Mouse (Mus musculus) MEL (cell line): ENCODE measurements around the gene Cyp21a1. TPM values are rescaled to one million over a fixed set of nuclear protein-coding genes. Genes with fewer than 3 reads are reported as not detected.
A peak's percentile ranks its signal among the peaks of the same experiment; 100 is the strongest.

ENCODE experiments used
- DNase-seq: peaks from one replicate; pipeline ENCODE4 v3.0.0; 2011; ENCODE audit warnings: low read depth, low spot score
- H3K27ac ChIP-seq: 2 replicates; pipeline ENCODE4 v1.5.1; 2012; ENCODE audit warnings: low read depth, mild to moderate bottlenecking, control low read depth, low read length, moderate library complexity; ENCODE audit not compliant: control insufficient read depth
- H3K27me3 ChIP-seq, 2 experiments: fragments of 150-350 bp in 1 of 2; sonication (generic) in 1 of 2; 2 replicates each; pipeline ENCODE4 v1.6.1; 2012; ENCODE audit warnings: low read length in 2 of 2, mild to moderate bottlenecking in 2 of 2, improper control_type of control experiment in 1 of 2, moderate library complexity in 1 of 2; ENCODE audit not compliant: insufficient read depth in 2 of 2, control insufficient read depth in 1 of 2
- H3K36me3 ChIP-seq, 2 experiments: 2 replicates each; pipeline ENCODE4 v1.6.1; 2012 to 2014; ENCODE audit warnings: low read length in 2 of 2, improper control_type of control experiment in 1 of 2, inconsistent platforms in 1 of 2, mild to moderate bottlenecking in 1 of 2; ENCODE audit not compliant: insufficient read depth in 2 of 2, control insufficient read depth in 1 of 2
- H3K4me1 ChIP-seq, 2 experiments: fragments of 150-350 bp in 1 of 2; sonication (generic) in 1 of 2; 2 replicates each; pipeline ENCODE4 v1.6.1; 2012; ENCODE audit warnings: low read length in 2 of 2, improper control_type of control experiment in 1 of 2, mild to moderate bottlenecking in 1 of 2; ENCODE audit not compliant: insufficient read depth in 2 of 2, control insufficient read depth in 1 of 2
- H3K4me3 ChIP-seq, 2 experiments: fragments of 150-350 bp in 1 of 2; sonication (generic) in 1 of 2; 2 replicates each; pipeline ENCODE4 v1.5.1; 2012; ENCODE audit warnings: low read depth in 2 of 2, low read length in 2 of 2, mild to moderate bottlenecking in 2 of 2, moderate library complexity in 2 of 2, control low read depth in 1 of 2, improper control_type of control experiment in 1 of 2; ENCODE audit not compliant: control insufficient read depth in 1 of 2, insufficient read depth in 1 of 2
- H3K79me2 ChIP-seq: 2 replicates; pipeline ENCODE4 v1.6.1; 2012; ENCODE audit warnings: mild to moderate bottlenecking, low read length, moderate library complexity; ENCODE audit not compliant: control insufficient read depth, poor library complexity, insufficient read depth
- H3K9ac ChIP-seq: 2 replicates; pipeline ENCODE4 v1.6.1; 2012; ENCODE audit warnings: low read depth, mild to moderate bottlenecking, control low read depth, low read length, moderate library complexity; ENCODE audit not compliant: control insufficient read depth, poor library complexity, severe bottlenecking
- H3K9me3 ChIP-seq: fragments of 150-350 bp; sonication (generic); replicated peaks from 2 replicates; pipeline ENCODE4 v1.6.1; 2012; ENCODE audit warnings: mild to moderate bottlenecking, low read length, improper control_type of control experiment, moderate library complexity; ENCODE audit not compliant: insufficient read depth
- CHD1 ChIP-seq: IDR thresholded peaks from 2 replicates; pipeline ENCODE4 v1.6.1; 2012; ENCODE audit warnings: low read depth, mild to moderate bottlenecking, inconsistent platforms, low read length, improper control_type of control experiment
- CTCF ChIP-seq, 3 experiments: IDR thresholded peaks in 2 of 3; conservative IDR thresholded peaks in 1 of 3; 2 replicates each; pipeline ENCODE4 v1.5.1; 2011 to 2012; ENCODE audit warnings: low read length in 3 of 3, low read depth in 2 of 3, mild to moderate bottlenecking in 2 of 3, improper control_type of control experiment in 1 of 3, inconsistent platforms in 1 of 3, mixed read lengths in 1 of 3, moderate library complexity in 1 of 3; ENCODE audit not compliant: control insufficient read depth in 1 of 3, insufficient read depth in 1 of 3, poor library complexity in 1 of 3, severe bottlenecking in 1 of 3
- ELF1 ChIP-seq: IDR thresholded peaks from 2 replicates; pipeline ENCODE4 v1.6.1; 2014; ENCODE audit warnings: low read depth, mild to moderate bottlenecking, inconsistent platforms, low read length, improper control_type of control experiment, moderate library complexity
- ETS1 ChIP-seq: IDR thresholded peaks from 2 replicates; pipeline ENCODE4 v1.6.1; 2012; ENCODE audit warnings: low read depth, mild to moderate bottlenecking, inconsistent platforms, low read length, improper control_type of control experiment, moderate library complexity
- GATA1 ChIP-seq: IDR thresholded peaks from 2 replicates; pipeline ENCODE4 v1.6.1; 2011; ENCODE audit warnings: low read depth, low read length, improper control_type of control experiment
- KAT2A ChIP-seq: conservative IDR thresholded peaks from 2 replicates; pipeline ENCODE4 v1.6.1; 2012; ENCODE audit warnings: low read depth, low read length, improper control_type of control experiment, inconsistent platforms
- MEF2A ChIP-seq: IDR thresholded peaks from 2 replicates; pipeline ENCODE4 v1.6.1; 2014; ENCODE audit warnings: low read depth, mild to moderate bottlenecking, inconsistent platforms, low read length, improper control_type of control experiment; ENCODE audit not compliant: poor library complexity, insufficient replicate concordance, severe bottlenecking; ENCODE audit errors: extremely low read depth
- MYC ChIP-seq: IDR thresholded peaks from 2 replicates; pipeline ENCODE4 v1.6.1; 2011; ENCODE audit warnings: low read depth, mild to moderate bottlenecking, low read length, improper control_type of control experiment, moderate library complexity
- NELFE ChIP-seq: IDR thresholded peaks from 2 replicates; pipeline ENCODE4 v1.6.1; 2011; ENCODE audit warnings: low read depth, low read length, improper control_type of control experiment
- RAD21 ChIP-seq: IDR thresholded peaks from 2 replicates; pipeline ENCODE4 v1.6.1; 2011; ENCODE audit warnings: mild to moderate bottlenecking, low read depth, low read length, improper control_type of control experiment
- RCOR1 ChIP-seq: IDR thresholded peaks from 2 replicates; pipeline ENCODE4 v1.6.1; 2012; ENCODE audit warnings: low read depth, mild to moderate bottlenecking, inconsistent platforms, low read length, improper control_type of control experiment
- TAL1 ChIP-seq: IDR thresholded peaks from 2 replicates; pipeline ENCODE4 v1.6.1; 2012; ENCODE audit warnings: mild to moderate bottlenecking, inconsistent platforms, low read length, moderate library complexity, mixed read lengths
- TBP ChIP-seq: IDR thresholded peaks from 2 replicates; pipeline ENCODE4 v1.8.0; 2011; ENCODE audit warnings: low read depth, low read length, improper control_type of control experiment
- TCF12 ChIP-seq: IDR thresholded peaks from 2 replicates; pipeline ENCODE4 v1.6.1; 2014; ENCODE audit warnings: low read depth, mild to moderate bottlenecking, inconsistent platforms, low read length, improper control_type of control experiment, moderate library complexity
- UBTF ChIP-seq: IDR thresholded peaks from 2 replicates; pipeline ENCODE4 v1.6.1; 2012; ENCODE audit warnings: low read depth, mild to moderate bottlenecking, inconsistent platforms, low read length, improper control_type of control experiment, moderate library complexity, borderline replicate concordance; ENCODE audit not compliant: insufficient read depth
- USF2 ChIP-seq, 2 experiments: IDR thresholded peaks; 2 replicates each; pipeline ENCODE4 v1.6.1; 2011 to 2012; ENCODE audit warnings: improper control_type of control experiment in 2 of 2, low read length in 2 of 2, borderline replicate concordance in 1 of 2, inconsistent platforms in 1 of 2, low read depth in 1 of 2, mild to moderate bottlenecking in 1 of 2; ENCODE audit not compliant: insufficient read depth in 1 of 2
- ZNF384 ChIP-seq: IDR thresholded peaks from 2 replicates; pipeline ENCODE4 v1.6.1; 2012; ENCODE audit warnings: low read depth, mild to moderate bottlenecking, inconsistent platforms, low read length, improper control_type of control experiment
- polyA plus RNA-seq, 2 experiments: library from polyadenylated mRNA; stranded (reverse) in 1 of 2; unstranded in 1 of 2; fragments of >175 nt in 1 of 2; fragments of >200 nt in 1 of 2; gene quantifications; 2 replicates each; pipeline versions ENCODE4 v1.2.1 to v1.2.4; 2012; ENCODE audit warnings: low replicate concordance in 2 of 2, low read depth in 1 of 2; ENCODE audit not compliant: insufficient read length in 2 of 2, insufficient read depth in 1 of 2, missing spikeins in 1 of 2
- total RNA-seq: library from RNA; depleted of rRNA; stranded (reverse); fragments of 300-350 nt; gene quantifications from 2 replicates; pipeline ENCODE4 v1.2.3, GENCODE M21; 2012

Cyp21a1 gene
- total and polyA plus RNA-seq, 3 experiments: not detected

- no peak for TF ChIP-seq RAD21
- peak; percentile 52; the same call in 1 of the 2 replicates for TF ChIP-seq TCF12
- TF ChIP-seq NELFE: peak; percentile 68
- TF ChIP-seq MEF2A: 0 out of 2 replicates have a peak, but pooled peaks have one; percentile 37
- no peak for TF ChIP-seq CHD1
- TF ChIP-seq TBP: 0 out of 2 replicates have a peak, but pooled peaks have one; percentile 4
- TF ChIP-seq, all 39 proteins: peak for 19
These were observed 45.6 kb upstream of the Cyp21a1 start, which contains the start of the genes Skiv2l and Nelfe (continued) for GRCm38 (mm10) chr17:34849722-34850516.

- no peak overlapping the region for H3K4me3 ChIP-seq
- TF ChIP-seq USF2 (IDR thresholded peaks at IDR 0.05; ENCODE audit: borderline replicate concordance in 1 of 2, insufficient read depth in 1 of 2, low read depth in 1 of 2, low read length in 2 of 2): no peak
- no peak for TF ChIP-seq ELF1
- TF ChIP-seq ZNF384: no peak
- no peak for TF ChIP-seq KAT2A
- TF ChIP-seq UBTF: no peak
- no peak for TF ChIP-seq RCOR1
- TF ChIP-seq, all 39 proteins: peak for 0
- Histone ChIP-seq H3K27ac (no peak overlapping the region), H3K36me3 (peaks cover 1 to 5% of the 10 kb centered on the region in 2 experiments), H3K4me1 (peaks cover 0 to 3% of the 10 kb centered on the region in 2 experiments; a peak in 2 of 4 replicates), H3K79me2 (peaks cover 15% of the 10 kb centered on the region), H3K9me3 (no peaks in the 10 kb centered on the region), H3K9ac (no peak overlapping the region), H3K27me3 (no peaks in the 10 kb centered on the region)
- no peak for DNase-seq
These were observed 43.3 kb upstream of the Cyp21a1 start for GRCm38 (mm10) chr17:34847615-34848014.

GRCm38 (mm10) chr17:34847192-34847591 is 42.8 kb upstream of the Cyp21a1 start:
- Histone ChIP-seq H3K27ac (no peak overlapping the region), H3K79me2 (peaks cover 15% of the 10 kb centered on the region), H3K4me3 (no peak overlapping the region), H3K9ac (no peak overlapping the region), H3K4me1 (peaks cover 0 to 3% of the 10 kb centered on the region in 2 experiments; a peak in 2 of 4 replicates), H3K36me3 (peaks cover 1 to 5% of the 10 kb centered on the region in 2 experiments), H3K9me3 (no peaks in the 10 kb centered on the region), H3K27me3 (no peaks in the 10 kb centered on the region)
- no peak for DNase-seq
- no peak for TF ChIP-seq TAL1
- TF ChIP-seq CTCF (IDR thresholded peaks at IDR 0.05 in 2 of 3, conservative IDR thresholded peaks at IDR 0.05 in 1 of 3; ENCODE audit: control insufficient read depth in 1 of 3, insufficient read depth in 1 of 3, low read depth in 2 of 3, low read length in 3 of 3, poor library complexity in 1 of 3, severe bottlenecking in 1 of 3): no peak
- TF ChIP-seq KAT2A: no peak
- no peak for TF ChIP-seq MEF2A
- TF ChIP-seq GATA1: no peak
- no peak for TF ChIP-seq CHD1
- TF ChIP-seq ETS1: no peak
- no peak for TF ChIP-seq MYC
- no peak for TF ChIP-seq TCF12
